Comparison of ENCODE assay signal across 9 mouse cellular contexts in genomic region chr11:117952174-117952933, GRCm38 (mm10). TPM values are rescaled to one million over a fixed set of nuclear protein-coding genes. Genes with fewer than 3 reads are reported as not detected.
DNase-seq lines count a peak whose midpoint lies in the region; ATAC-seq lines count a peak whose summit lies in the region.
"Had no signal": no experiment of that assay in that cellular context is flagged by ENCODE, and none has a peak within 500 bp of the region (broad histone marks: within the 10 kb centered on the region; RNA-seq: fewer than 3 reads in every experiment).

No protein-coding gene starts in this region.

- peak; percentile 64 for DNase-seq in adrenal gland, postnatal 14 days
- DNase-seq in adrenal gland, adult 18-20 months (ENCODE audit: low spot score in 2 of 2): no peak
- peak; percentile 86 to 89 for DNase-seq in B cell, adult 2 months
- DNase-seq in lung, postnatal 36 days: peak; percentile 75
- DNase-seq in spleen, postnatal 4 days (ENCODE audit: low spot score in 2 of 2): peak; percentile 62 to 80
- DNase-seq in retina, embryonic 14.5 days (ENCODE audit: low spot score): no peak
- no peak for DNase-seq in right cerebral cortex, postnatal 14 days
- DNase-seq: cerebellum, postnatal 14 days had no signal

- no peak for ATAC-seq in megakaryocyte-erythroid progenitor cell, adult 5-6 weeks (replicated peaks; ENCODE audit: low FRiP score, low TSS enrichment, poor library complexity, severe bottlenecking)

RNA-seq across cellular contexts. Expression of gene Socs3, which starts 17.5 kb away (rescaled TPM):
- total RNA-seq in adrenal gland, postnatal 14 days (2021): 4.8 and 6.5 TPM in 2 replicates
- total RNA-seq in adrenal gland, adult 18-20 months (2021): 1 to 10 TPM; 4.2 to 5.6 TPM
- total RNA-seq in megakaryocyte-erythroid progenitor cell, adult 5-6 weeks (2014; fragmentation: Nextera tagmentation): not detected in 2 replicates
- 2.0 and 3.5 TPM in 2 replicates for total RNA-seq in megakaryocyte-erythroid progenitor cell, adult 5-6 weeks (2017)

RNA-seq across cellular contexts. Expression of gene Pgs1, which starts 33.7 kb away (rescaled TPM):
- total RNA-seq in adrenal gland, postnatal 14 days (2021): 32.9 and 39.2 TPM in 2 replicates
- total RNA-seq in adrenal gland, adult 18-20 months (2021): 10 to 100 TPM; 47.8 to 65.5 TPM
- 20.5 and 27.5 TPM in 2 replicates for total RNA-seq in megakaryocyte-erythroid progenitor cell, adult 5-6 weeks (2014; fragmentation: Nextera tagmentation)
- 5.6 and 6.4 TPM in 2 replicates for total RNA-seq in megakaryocyte-erythroid progenitor cell, adult 5-6 weeks (2017)

Comparison
In these comparisons a context has a peak if more than half of its experiments do, and no peak if none do; other contexts are left out.
1. DNase-seq: peak in adrenal gland, postnatal 14 days (single experiment), B cell, adult 2 months (2 of 2), lung, postnatal 36 days (single experiment) and spleen, postnatal 4 days (2 of 2); none in adrenal gland, adult 18-20 months (0 of 2), retina, embryonic 14.5 days (single experiment) and right cerebral cortex, postnatal 14 days (single experiment).